Mouse (Mus musculus): ENCODE results near the gene Fam222a.

DNA sequence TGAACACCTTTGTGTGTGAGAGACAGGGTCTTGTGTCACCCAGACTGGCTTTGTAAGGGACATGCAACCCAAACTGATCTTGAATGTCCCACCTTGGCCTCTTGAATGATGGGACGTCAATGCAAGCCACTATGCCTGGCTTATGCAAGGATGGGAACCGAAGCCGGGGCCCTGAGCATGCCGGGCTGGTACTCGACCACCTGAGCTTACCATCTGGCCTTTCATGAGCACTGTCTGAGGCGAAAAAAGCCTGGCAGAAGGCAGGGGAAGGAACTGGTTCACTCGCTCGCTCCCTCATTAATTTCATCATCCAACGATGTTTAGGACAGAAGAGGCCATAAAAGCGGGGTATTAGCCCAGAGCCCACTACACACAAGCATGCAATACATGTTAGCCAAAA, 73.0 kb downstream of the Fam222a start:
- no peak for TF ChIP-seq POLR2A (IDR thresholded peaks at IDR 0.05; ENCODE audit: control insufficient read depth, low read depth, low read length)
- TF ChIP-seq CTCF (IDR thresholded peaks at IDR 0.05; ENCODE audit: control insufficient read depth, insufficient read depth, insufficient replicate concordance, low read depth, low read length): no peak

Measured in testis, adult 2 months (tissue).